Mouse (Mus musculus) forebrain, embryonic 12.5 days (tissue): ENCODE measurements at regions not wholly inside any gene's neighbourhood (a gene's known extent, or its start where the extent isn't known, plus 50 kb on each side); places are given as distances from the start of the nearest gene placed in this dataset.
A peak's percentile ranks its signal among the peaks of the same experiment; 100 is the strongest.

Experiments used
- ATAC-seq: fragments of 200-750 bp; cut with Nextera tagmentation; 2 replicates; pipeline ENCODE4 v1.8.0; 2017; ENCODE audit warnings: moderate TSS enrichment; ENCODE audit not compliant: low FRiP score
- H3K27ac ChIP-seq: fragments of 300-500 bp; sonication (generic); 2 replicates; pipeline ENCODE4 v1.5.1; 2016; ENCODE audit warnings: mild to moderate bottlenecking
- H3K27me3 ChIP-seq: fragments of 300-500 bp; sonication (generic); 2 replicates; pipeline ENCODE4 v1.6.1; 2016; ENCODE audit warnings: mild to moderate bottlenecking
- H3K36me3 ChIP-seq: fragments of 300-500 bp; sonication (generic); replicated peaks from 2 replicates; pipeline ENCODE4 v1.6.1; 2016; ENCODE audit warnings: mild to moderate bottlenecking
- H3K4me1 ChIP-seq: fragments of 300-500 bp; sonication (generic); 2 replicates; pipeline ENCODE4 v1.6.1; 2016
- H3K4me2 ChIP-seq: fragments of 300-500 bp; sonication (generic); 2 replicates; pipeline ENCODE4 v1.6.1; 2016; ENCODE audit warnings: mild to moderate bottlenecking, moderate library complexity
- H3K4me3 ChIP-seq: fragments of 300-500 bp; sonication (generic); replicated peaks from 2 replicates; pipeline ENCODE4 v1.5.1; 2016; ENCODE audit warnings: mild to moderate bottlenecking
- H3K9ac ChIP-seq: fragments of 300-500 bp; sonication (generic); 2 replicates; pipeline ENCODE4 v1.6.1; 2016; ENCODE audit warnings: mild to moderate bottlenecking
- H3K9me3 ChIP-seq: fragments of 300-500 bp; sonication (generic); 2 replicates; pipeline ENCODE4 v1.6.1; 2016
- WGBS: fragments of 180-500 bp; shearing (Covaris S2); methylation state at CpG from one replicate; pipeline ENCODE4 v1.1.7; 2016; 5-methylcytosine and 5-hydroxymethylcytosine counted together

DNA sequence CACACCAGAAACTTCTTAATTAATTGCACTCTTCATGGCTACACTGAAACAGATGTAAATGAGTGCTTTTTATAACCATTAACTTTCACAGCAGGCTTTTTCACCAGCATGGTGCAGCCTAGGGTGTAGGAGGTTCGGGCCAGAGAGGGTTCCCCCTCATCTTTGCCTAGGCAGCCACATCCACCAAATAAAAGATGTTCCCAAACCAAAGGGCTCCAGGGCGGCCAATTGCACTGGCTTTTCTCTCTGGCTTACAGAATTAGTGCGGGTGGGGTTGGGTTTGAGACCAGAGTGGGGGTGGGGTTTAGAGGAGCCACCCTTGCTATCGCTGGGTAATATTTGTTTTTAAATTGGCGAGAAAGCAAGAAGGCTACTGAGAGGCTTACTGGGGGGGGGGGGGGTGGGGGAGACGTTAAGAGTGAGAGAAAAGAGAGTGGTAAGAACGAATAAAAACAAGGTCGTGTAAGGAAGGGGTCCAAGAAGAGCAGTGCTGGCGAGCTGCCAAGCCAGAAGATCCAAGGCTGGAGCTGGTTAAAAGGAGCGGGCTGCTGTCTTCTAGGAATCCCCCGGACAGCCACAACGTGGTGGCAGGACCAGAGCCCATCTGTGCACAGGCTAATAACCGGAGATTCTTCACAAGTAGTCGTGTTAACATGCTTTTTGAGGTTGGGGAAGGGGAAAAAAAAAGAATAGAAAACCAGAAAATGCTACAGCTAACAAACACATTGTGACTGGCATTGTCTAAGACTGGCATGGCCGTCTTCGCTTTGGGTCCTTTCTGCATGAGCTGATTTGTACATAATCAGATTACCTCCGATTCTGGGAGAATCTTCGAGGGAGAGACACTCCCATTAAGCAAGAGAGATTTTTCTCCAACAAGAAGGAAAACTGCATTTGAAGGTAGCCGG is 134.0 kb upstream of the Pitx2 start:
- WGBS, result 8% methylated on average over 18 of the region's 19 CpGs
- H3K27me3 ChIP-seq, result no peaks in the 10 kb centered on the region
- no peak overlapping the region for H3K9ac ChIP-seq
- H3K9me3 ChIP-seq, result no peaks in the 10 kb centered on the region
- H3K27ac ChIP-seq, result peak overlapping the region; percentile 27; the same call in 1 of the 2 replicates
- peak; percentile 65 for ATAC-seq
- H3K4me2 ChIP-seq, result peak overlapping the region; percentile 50
- peaks cover 23% of the 10 kb centered on the region for H3K4me1 ChIP-seq
- H3K36me3 ChIP-seq, result no peaks in the 10 kb centered on the region
- peak overlapping the region; percentile 15; the same call in 1 of the 2 replicates for H3K4me3 ChIP-seq

GRCm38 (mm10) chr3:129069676-129070075 is 130.0 kb upstream of the Pitx2 start:
- 71% methylated on average over 8 of the region's 8 CpGs for WGBS
- H3K27me3 ChIP-seq, result no peaks in the 10 kb centered on the region
- no peaks in the 10 kb centered on the region for H3K9me3 ChIP-seq
- ATAC-seq, result no peak
- no peak overlapping the region for H3K4me2 ChIP-seq
- H3K27ac ChIP-seq, result no peak overlapping the region
- H3K9ac ChIP-seq, result no peak overlapping the region
- H3K36me3 ChIP-seq, result no peaks in the 10 kb centered on the region
- peaks cover 34% of the 10 kb centered on the region for H3K4me1 ChIP-seq
- H3K4me3 ChIP-seq, result no peak overlapping the region

DNA sequence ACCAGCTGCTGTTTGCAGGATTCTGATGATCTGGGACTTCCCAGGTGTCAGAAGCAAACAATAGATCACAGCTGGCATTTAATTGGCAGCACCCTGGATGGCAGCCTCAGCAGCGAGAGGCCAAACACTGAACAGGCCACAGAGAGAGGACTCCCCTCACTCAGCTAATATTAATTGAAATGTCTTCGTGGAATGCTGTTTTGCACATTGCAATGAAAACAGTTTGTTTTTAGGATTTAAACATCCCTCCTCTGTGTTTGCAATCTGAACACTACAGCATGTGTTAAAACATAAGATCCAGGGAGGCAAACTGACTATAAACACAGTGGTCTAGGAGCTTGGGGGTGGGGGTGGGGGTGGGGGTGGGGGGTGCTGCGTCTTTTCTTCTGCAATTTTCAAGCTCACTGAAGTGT is 129.2 kb upstream of the Pitx2 start:
- under 1% methylated on average over 3 of the region's 3 CpGs for WGBS
- H3K4me2 ChIP-seq, result no peak overlapping the region; the same call in 1 of the 2 replicates

DNA sequence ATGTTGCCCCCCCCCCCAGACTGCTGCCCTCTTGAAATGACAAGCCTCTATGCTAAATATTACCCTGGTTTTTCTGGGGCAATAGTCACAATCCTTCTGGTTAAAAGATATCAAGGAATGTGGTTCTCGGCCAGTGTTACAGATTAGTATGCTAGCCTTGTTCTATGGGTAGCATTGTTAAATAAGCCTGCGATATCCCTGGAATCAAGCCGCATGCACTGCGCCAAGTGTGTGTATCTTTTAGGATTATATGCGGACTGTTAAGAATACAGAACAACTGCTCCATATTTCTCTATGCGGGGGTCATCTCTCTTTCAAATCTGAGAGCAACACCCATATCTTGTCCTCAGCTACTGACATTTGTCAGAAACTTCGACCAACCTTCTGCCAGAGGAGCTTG is 128.7 kb upstream of the Pitx2 start:
- Histone ChIP-seq H3K27ac (no peak overlapping the region), H3K36me3 (no peaks in the 10 kb centered on the region), H3K9ac (no peak overlapping the region), H3K27me3 (no peaks in the 10 kb centered on the region), H3K4me3 (no peak overlapping the region), H3K4me1 (peaks cover 26% of the 10 kb centered on the region), H3K4me2 (no peak overlapping the region; the same call in 1 of the 2 replicates), H3K9me3 (no peaks in the 10 kb centered on the region)
- 32% methylated on average over 7 of the region's 7 CpGs for WGBS
- ATAC-seq, result peak; percentile 57; the same call in 1 of the 2 replicates

More for the DNA sequence above, 129.2 kb upstream of the Pitx2 start:
- H3K4me3 ChIP-seq, result no peak overlapping the region
- H3K27ac ChIP-seq, result no peak overlapping the region
- no peaks in the 10 kb centered on the region for H3K27me3 ChIP-seq
- peak; percentile 57 for ATAC-seq
- H3K4me1 ChIP-seq, result peaks cover 31% of the 10 kb centered on the region
- H3K36me3 ChIP-seq, result no peaks in the 10 kb centered on the region
- H3K9me3 ChIP-seq, result no peaks in the 10 kb centered on the region
- no peak overlapping the region for H3K9ac ChIP-seq

DNA sequence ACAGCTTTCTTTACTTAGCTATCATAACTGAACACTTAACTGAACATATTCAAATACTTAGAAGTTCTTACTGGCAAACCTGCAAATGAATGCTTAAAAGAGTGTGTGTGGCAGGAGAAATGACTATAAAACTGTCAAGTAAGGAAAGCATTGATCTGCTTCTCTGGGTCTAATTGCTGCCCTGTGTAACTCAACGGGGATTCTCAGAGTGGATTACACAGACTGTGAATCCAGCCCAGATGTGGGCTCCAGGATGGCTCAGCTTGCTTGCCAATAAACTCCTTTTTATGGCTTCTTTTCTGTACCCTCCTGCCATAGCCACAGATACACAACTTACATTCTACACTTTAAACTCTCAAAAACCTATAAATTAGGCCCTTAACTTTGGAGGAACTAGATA is 123.3 kb upstream of the Pitx2 start:
- Histone ChIP-seq H3K27me3 (no peaks in the 10 kb centered on the region), H3K36me3 (no peaks in the 10 kb centered on the region), H3K4me2 (no peak overlapping the region), H3K9ac (no peak overlapping the region), H3K9me3 (no peaks in the 10 kb centered on the region), H3K4me1 (0 out of 2 replicates have a peak, but pooled peaks cover 5% of the 10 kb centered on the region), H3K27ac (no peak overlapping the region), H3K4me3 (no peak overlapping the region)
- WGBS, result 50% methylated on average over 1 of the region's 1 CpGs
- no peak for ATAC-seq

- no peaks in the 10 kb centered on the region; the same call in 1 of the 2 replicates for H3K4me1 ChIP-seq
- no peak overlapping the region for H3K27ac ChIP-seq
- 72% methylated on average over 12 of the region's 12 CpGs for WGBS
- H3K27me3 ChIP-seq, result no peaks in the 10 kb centered on the region
- no peaks in the 10 kb centered on the region for H3K9me3 ChIP-seq
- H3K9ac ChIP-seq, result no peak overlapping the region
- no peaks in the 10 kb centered on the region for H3K36me3 ChIP-seq
- no peak overlapping the region for H3K4me2 ChIP-seq
- H3K4me3 ChIP-seq, result no peak overlapping the region
- no peak for ATAC-seq
These were observed 95.8 kb upstream of the Pitx2 start for GRCm38 (mm10) chr3:129103786-129104440.

GRCm38 (mm10) chr3:129104811-129105210 is 94.9 kb upstream of the Pitx2 start:
- Histone ChIP-seq H3K9me3 (no peaks in the 10 kb centered on the region), H3K4me1 (no peaks in the 10 kb centered on the region; the same call in 1 of the 2 replicates), H3K36me3 (no peaks in the 10 kb centered on the region), H3K9ac (no peak overlapping the region), H3K27me3 (no peaks in the 10 kb centered on the region), H3K4me2 (no peak overlapping the region), H3K27ac (no peak overlapping the region), H3K4me3 (no peak overlapping the region)
- WGBS, result 72% methylated on average over 9 of the region's 9 CpGs
- ATAC-seq, result no peak

DNA sequence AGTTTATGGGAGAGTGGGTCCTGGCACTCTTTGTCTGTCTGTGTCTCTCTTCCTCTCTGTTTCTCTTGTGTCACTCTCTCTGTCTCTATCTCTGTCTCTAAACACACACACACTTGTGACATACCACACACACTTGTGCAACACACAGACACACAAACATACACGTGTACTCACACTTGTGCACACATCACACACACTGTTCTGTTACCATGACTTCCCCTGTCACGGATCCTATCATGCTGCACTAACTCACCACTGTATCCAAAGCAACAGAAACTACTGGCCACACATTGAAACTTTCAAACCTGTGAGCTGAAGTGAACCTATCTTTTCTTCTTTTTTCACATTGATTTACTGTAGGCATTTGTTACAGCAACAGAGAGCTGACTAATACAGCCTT is 93.5 kb upstream of the Pitx2 start:
- Histone ChIP-seq H3K9ac (no peak overlapping the region), H3K9me3 (no peaks in the 10 kb centered on the region), H3K4me2 (no peak overlapping the region), H3K27ac (no peak overlapping the region), H3K4me3 (no peak overlapping the region), H3K4me1 (no peaks in the 10 kb centered on the region; the same call in 1 of the 2 replicates), H3K27me3 (no peaks in the 10 kb centered on the region), H3K36me3 (no peaks in the 10 kb centered on the region)
- 85% methylated on average over 2 of the region's 2 CpGs for WGBS
- no peak for ATAC-seq

DNA sequence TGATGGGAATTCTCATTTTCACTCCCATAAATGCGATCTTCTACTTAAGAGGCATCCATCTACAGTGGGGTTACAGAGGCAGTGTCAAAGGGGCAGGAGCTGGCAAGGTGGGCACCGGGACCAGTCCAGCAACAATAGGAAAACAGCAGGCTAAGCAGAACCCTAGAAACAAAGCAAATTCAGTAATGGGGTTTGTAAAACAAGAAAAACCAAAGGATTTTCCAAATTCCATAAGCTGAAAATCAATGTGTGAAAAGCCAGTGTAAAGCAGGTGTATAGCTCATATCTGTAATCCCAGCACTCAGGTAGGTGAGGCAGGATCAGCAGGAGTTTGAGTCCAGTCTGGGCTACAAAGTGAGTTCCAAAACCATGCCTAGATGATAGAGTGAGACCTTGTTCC is 69.2 kb upstream of the Pitx2 start:
- Histone ChIP-seq H3K4me3 (no peak overlapping the region), H3K27ac (no peak overlapping the region), H3K9ac (no peak overlapping the region), H3K4me1 (peaks cover 12% of the 10 kb centered on the region), H3K9me3 (no peaks in the 10 kb centered on the region), H3K27me3 (no peaks in the 10 kb centered on the region; the same call in 1 of the 2 replicates), H3K4me2 (no peak overlapping the region), H3K36me3 (no peaks in the 10 kb centered on the region)
- no peak for ATAC-seq
- WGBS, result 82% methylated on average over 2 of the region's 2 CpGs

DNA sequence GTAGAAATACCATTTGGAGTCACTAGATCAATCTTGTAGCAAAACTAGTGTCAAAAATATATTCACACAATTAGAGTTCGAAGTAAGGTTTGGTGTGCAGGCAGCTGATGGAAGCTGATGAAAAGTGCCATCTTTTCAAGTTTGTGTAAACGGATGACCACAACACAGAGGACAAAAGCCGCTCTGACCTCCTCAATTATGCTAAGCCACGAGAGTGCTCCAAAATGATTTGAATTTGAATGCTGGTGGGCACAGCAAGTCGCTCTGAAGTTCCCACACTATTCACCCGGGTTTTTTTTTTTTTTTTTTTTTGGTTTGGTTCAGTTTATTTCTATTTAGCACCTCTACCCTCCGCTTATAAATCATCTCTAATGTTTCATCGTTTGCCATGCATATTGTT is 68.5 kb upstream of the Pitx2 start:
- H3K4me1 ChIP-seq, result peaks cover 12% of the 10 kb centered on the region
- H3K27me3 ChIP-seq, result no peaks in the 10 kb centered on the region; the same call in 1 of the 2 replicates
- 10% methylated on average over 8 of the region's 8 CpGs for WGBS
- ATAC-seq, result peak; percentile 34; the same call in 1 of the 2 replicates
- no peak overlapping the region for H3K27ac ChIP-seq
- H3K9ac ChIP-seq, result no peak overlapping the region
- no peak overlapping the region for H3K4me2 ChIP-seq
- H3K36me3 ChIP-seq, result no peaks in the 10 kb centered on the region
- H3K9me3 ChIP-seq, result no peaks in the 10 kb centered on the region
- no peak overlapping the region for H3K4me3 ChIP-seq

- H3K9ac ChIP-seq, result no peak overlapping the region
- no peak for ATAC-seq
- no peak overlapping the region for H3K4me2 ChIP-seq
- H3K9me3 ChIP-seq, result no peaks in the 10 kb centered on the region
- WGBS, result 37% methylated on average over 6 of the region's 6 CpGs
- no peak overlapping the region for H3K4me3 ChIP-seq
- peaks cover 12% of the 10 kb centered on the region for H3K4me1 ChIP-seq
- H3K27ac ChIP-seq, result no peak overlapping the region
- no peaks in the 10 kb centered on the region for H3K36me3 ChIP-seq
- H3K27me3 ChIP-seq, result no peaks in the 10 kb centered on the region; the same call in 1 of the 2 replicates
These were observed 67.7 kb upstream of the Pitx2 start for GRCm38 (mm10) chr3:129131877-129132433.
